Mouse (Mus musculus) urinary bladder, postnatal 25 days (tissue): ENCODE results near the gene Cops3.

Source experiments
- DNase-seq: peaks from one replicate; pipeline ENCODE4 v3.0.0; 2022; ENCODE audit warnings: low spot score

The Cops3 gene

DNA sequence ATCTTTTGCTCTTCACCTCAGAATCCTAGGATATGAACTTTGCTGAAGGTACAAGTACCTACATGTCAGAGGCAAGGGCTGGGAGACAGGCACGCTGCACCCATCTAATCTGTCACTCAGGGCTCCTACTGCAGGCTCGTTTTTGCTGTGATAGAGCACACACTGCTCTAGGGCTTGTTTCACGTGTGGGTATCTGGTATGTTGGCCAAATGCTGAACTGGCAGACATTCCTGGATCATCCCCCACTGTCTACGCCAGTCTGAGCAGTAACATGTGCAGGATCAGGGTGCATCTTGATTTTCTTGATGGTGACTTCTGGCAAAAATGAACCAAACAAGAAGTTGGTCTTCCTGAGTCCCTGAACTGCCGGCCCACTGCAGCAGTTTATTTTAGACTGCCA, 62.4 kb downstream of the Cops3 start:
- DNase-seq, result no peak

DNA sequence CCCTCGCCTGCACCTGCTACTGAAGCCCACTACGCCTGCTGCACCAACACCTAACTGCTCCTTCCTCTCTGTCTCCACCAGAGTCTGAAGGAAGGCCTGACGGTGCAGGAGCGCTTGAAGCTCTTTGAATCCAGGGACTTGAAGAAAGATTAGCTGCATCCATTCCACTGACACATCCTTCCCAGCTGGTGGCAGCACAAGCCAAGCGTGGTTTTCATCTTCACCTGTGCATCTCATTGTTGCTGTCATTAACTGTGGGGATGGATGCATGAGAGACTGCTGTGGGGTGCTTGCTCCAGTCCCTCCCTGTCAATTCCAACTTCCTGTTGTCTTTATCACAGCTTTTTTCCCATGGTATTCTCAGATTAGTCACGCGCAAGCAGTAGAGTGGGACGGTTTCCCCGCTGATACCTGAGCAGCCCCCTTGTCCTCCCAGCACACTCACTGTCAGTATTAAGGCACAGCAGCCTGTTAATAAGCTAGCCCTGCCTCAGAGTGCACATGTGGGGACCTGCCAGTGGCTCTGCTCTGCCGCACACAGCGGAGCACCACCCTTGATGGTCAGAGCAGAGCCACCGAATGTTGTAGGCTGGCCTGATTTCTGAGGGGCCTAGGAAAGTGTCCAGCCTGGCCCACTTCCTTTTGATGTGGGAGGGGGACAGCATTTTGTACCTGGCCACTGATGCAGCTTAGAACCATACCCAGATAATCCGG, 64.0 kb downstream of the Cops3 start:
- no peak for DNase-seq

DNA sequence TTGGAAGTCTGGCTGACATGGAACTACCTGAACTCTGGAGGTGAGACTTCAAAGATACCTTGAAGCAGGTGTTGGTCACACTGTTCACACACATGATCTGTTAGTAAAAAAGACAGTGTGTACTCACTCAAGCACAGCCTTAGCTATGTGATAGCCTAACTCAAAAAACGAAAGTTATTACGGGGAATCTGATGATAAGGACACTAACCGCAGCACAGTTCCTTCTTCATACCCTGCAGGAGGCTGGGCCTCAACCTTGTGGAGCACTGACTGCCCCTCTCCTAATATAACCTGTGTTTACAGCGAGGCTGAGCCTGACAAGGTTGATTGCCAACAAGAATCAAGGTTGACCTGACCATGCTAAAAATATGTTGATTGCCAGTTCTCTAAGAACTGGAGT, 65.1 kb downstream of the Cops3 start:
- DNase-seq, result no peak

DNA sequence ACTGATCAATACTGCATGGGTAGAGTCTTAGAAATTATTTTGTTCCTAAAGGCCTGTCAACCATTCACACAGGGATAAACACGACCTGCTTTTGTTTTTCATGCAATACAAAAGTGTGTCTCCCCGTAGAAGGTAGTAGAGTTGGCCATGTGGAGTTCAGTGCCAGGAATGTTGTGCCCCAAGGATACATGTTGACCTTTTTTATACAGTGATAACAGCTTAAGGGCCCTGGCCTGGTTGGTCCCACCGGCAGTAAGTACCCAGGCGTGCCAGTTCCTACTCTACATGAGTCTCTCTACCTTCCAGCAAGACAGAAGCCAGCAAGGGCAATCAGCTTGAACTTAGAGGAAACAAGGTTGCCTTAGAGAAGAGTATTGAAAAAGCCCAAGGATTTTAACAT, 66.7 kb downstream of the Cops3 start:
- no peak for DNase-seq

DNA sequence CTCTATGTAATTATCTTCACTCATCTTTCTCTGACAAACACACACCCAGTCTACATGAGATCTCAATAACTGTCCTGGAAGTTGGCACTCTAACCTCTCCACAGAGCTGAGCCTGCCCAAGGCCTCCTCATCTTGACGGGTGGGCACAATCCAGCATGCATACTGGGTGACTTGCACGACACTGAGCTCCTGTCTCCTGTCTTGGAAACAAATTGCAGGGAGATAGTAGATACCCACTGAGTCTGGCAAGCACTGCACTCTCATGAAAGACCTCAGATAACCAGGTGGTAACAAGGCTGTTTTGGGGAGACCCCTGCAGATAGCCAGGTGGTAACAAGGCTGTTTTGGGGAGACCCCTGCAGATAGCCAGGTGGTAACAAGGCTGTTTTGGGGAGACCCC, 67.3 kb downstream of the Cops3 start:
- no peak for DNase-seq

DNA sequence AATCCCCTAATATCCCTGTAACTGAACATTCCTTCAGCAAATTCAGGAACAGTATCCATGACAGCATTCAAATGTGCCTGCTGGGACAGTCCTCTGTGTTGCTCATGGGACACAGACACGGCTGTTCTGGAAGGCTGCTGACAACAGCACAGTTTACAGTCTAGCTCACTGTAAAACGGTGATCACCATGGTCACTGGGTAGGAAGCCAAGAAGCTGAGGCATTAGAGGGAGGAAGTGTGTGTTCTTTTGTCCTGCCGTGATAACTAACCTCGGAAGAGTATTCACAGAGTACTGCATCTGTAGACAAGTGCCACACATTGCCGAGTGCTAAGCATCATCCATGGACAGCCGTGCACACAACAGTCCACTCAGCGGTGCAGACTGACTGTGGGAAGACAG, 68.9 kb downstream of the Cops3 start:
- DNase-seq, result no peak

DNA sequence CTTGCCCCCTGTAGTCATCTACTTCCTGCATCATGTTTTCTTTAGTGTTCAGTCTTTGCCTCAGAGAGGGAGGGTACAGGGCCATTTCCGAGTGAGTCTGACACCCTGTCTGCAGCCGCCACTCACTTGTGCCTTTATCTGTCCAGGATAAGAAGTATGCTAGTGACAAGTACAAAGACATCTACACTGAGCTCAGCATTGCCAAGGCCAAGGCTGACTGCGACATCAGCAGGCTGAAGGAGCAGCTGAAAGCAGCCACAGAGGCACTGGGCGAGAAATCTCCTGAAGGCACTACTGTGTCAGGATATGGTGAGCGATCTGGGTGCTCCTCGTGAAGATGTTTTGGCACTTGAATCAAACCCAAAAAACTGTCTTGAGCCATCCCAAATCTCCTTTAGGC, 69.9 kb downstream of the Cops3 start:
- DNase-seq, result no peak

DNA sequence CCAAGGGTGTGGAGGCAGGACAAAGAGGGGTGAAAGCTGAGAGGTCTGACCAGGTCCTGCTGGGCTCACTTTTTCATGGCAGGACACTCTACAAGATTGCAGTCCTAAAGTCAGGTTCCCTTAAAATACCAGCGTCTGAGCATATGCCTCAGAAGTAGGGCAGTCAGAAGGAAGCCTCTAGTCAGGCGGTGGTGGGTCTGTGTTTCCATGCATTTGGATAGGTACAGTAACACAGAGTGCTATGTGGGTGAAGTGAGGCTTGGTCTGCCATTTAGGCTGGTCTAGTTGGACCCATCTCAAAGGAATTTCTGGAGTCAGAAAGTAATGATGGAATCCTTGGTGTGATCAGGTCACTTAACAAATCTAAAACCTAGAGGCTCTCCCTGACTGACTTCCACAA, 70.3 kb downstream of the Cops3 start:
- no peak for DNase-seq
